Mouse (Mus musculus) heart, embryonic 14.5 days (tissue): Measurements from ENCODE around the gene Carm1. TPM values are rescaled to one million over a fixed set of nuclear protein-coding genes. Genes with fewer than 3 reads are reported as not detected.

Experiments
- ATAC-seq: fragments of 200-750 bp; cut with Nextera tagmentation; 2 replicates; pipeline ENCODE4 v1.8.0; 2017; ENCODE audit warnings: low read depth, moderate TSS enrichment; ENCODE audit not compliant: insufficient number of reproducible peaks, insufficient read depth, low FRiP score
- H3K27ac ChIP-seq, 2 experiments: fragments of 200-500 bp in 1 of 2; fragments of 300-500 bp in 1 of 2; sonication (generic) in 1 of 2; replicated peaks in 1 of 2; 2 replicates each; pipeline ENCODE4 v1.5.1; 2012 to 2014; ENCODE audit warnings: low read depth in 2 of 2, low read length in 2 of 2, control low read depth in 1 of 2, mild to moderate bottlenecking in 1 of 2, mixed read lengths in 1 of 2; ENCODE audit not compliant: control insufficient read depth in 1 of 2, insufficient read depth in 1 of 2
- H3K27me3 ChIP-seq: fragments of 300-500 bp; sonication (generic); 2 replicates; pipeline ENCODE4 v1.6.1; 2014; ENCODE audit warnings: mild to moderate bottlenecking, low read length, control low read depth; ENCODE audit not compliant: control insufficient read depth, insufficient read depth
- H3K36me3 ChIP-seq: fragments of 300-500 bp; sonication (generic); 2 replicates; pipeline ENCODE4 v1.6.1; 2014; ENCODE audit warnings: mild to moderate bottlenecking, control low read depth, low read length, mixed read lengths; ENCODE audit not compliant: control insufficient read depth, insufficient read depth
- H3K4me1 ChIP-seq, 2 experiments: fragments of 200-500 bp in 1 of 2; fragments of 300-500 bp in 1 of 2; sonication (generic) in 1 of 2; 2 replicates each; pipeline ENCODE4 v1.6.1; 2012 to 2014; ENCODE audit warnings: low read length in 2 of 2, control low read depth in 1 of 2, mixed read lengths in 1 of 2; ENCODE audit not compliant: control insufficient read depth in 2 of 2, insufficient read depth in 2 of 2
- H3K4me2 ChIP-seq: fragments of 300-500 bp; sonication (generic); 2 replicates; pipeline ENCODE4 v1.6.1; 2014; ENCODE audit warnings: mild to moderate bottlenecking, low read length
- H3K4me3 ChIP-seq, 2 experiments: fragments of 200-500 bp in 1 of 2; fragments of 300-500 bp in 1 of 2; sonication (generic) in 1 of 2; 2 replicates each; pipeline ENCODE4 v1.5.1; 2012 to 2014; ENCODE audit warnings: low read length in 2 of 2, mild to moderate bottlenecking in 2 of 2, control low read depth in 1 of 2, low read depth in 1 of 2, moderate library complexity in 1 of 2; ENCODE audit not compliant: control insufficient read depth in 1 of 2, insufficient read depth in 1 of 2
- H3K9ac ChIP-seq: fragments of 300-500 bp; sonication (generic); 2 replicates; pipeline ENCODE4 v1.6.1; 2014; ENCODE audit warnings: mild to moderate bottlenecking, low read length
- H3K9me3 ChIP-seq: fragments of 300-500 bp; sonication (generic); 2 replicates; pipeline ENCODE4 v1.6.1; 2016; ENCODE audit warnings: low read length, control low read depth; ENCODE audit not compliant: control insufficient read depth
- WGBS: fragments of 180-500 bp; shearing (Covaris S2); extraction: QIAGEN DNeasy Blood & Tissue Kit; methylation state at CpG from one replicate; pipeline ENCODE4 v1.1.7; 2014; 5-methylcytosine and 5-hydroxymethylcytosine counted together
- polyA plus RNA-seq: library from polyadenylated mRNA; unstranded; fragments of >200 nt; fragmentation: Nextera tagmentation; extraction: Ambion mirVana; gene quantifications from 2 replicates; pipeline ENCODE4 v1.2.1, GENCODE M21; 2014

Carm1 gene
- polyA plus RNA-seq, 1 experiment from 2014 or later = 38.1 TPM

DNA sequence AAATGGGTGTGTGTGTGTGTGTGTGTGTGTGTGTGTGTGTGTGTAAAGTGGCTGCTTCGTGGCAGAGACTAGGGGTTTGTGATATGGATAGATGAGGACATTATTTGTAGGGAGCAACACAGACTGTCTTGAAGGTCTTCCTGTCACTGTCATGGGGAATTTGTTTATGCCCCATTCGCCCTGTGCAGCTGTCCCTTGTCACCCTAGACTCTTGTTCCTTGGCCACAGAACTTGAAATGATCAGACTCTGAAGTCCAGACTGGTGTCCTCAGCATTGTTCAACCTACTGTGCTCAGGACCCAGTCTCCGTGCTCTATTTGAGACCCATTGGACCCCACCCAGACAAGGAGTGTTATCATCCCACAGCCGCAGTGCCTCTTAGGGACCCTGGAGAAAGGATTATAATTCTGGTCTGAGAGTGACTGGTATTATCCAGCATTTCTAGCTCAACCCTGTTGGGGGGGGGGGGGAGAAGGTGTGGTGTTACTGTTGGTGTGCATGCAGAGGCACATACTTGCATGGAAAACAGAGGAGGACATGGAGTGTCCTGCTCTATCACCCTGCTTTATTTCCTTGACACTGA is 18.4 kb downstream of the Carm1 start:
- 51% methylated on average over 4 of the region's 4 CpGs for WGBS
- Histone ChIP-seq H3K4me2 (no peak overlapping the region), H3K27me3 (no peaks in the 10 kb centered on the region), H3K36me3 (peaks cover 30% of the 10 kb centered on the region), H3K4me1 (peaks cover 2 to 18% of the 10 kb centered on the region in 2 experiments), H3K9me3 (no peaks in the 10 kb centered on the region), H3K4me3 (no peak overlapping the region), H3K27ac (no peak overlapping the region; a peak in 1 of 4 replicates), H3K9ac (no peak overlapping the region)
- ATAC-seq = no peak

DNA sequence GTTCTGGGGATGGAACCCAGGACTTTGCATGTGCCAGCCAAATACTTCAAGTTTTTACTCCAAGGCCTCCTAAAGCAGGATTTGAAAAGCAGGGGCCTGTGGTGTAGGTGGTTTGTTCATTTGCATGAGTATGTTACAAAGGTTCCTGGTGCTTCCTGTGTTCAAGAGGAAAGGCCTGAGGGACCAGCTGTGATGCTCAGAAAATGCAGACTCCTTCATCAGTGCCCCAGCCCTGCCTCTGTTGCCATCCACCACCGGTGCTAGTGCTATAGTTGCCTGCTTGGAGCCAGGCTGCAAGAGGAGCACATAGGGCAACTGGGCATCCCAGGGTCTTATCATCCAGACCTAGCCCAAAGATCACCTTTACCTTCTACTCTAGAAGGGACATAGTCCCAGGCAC is 19.8 kb downstream of the Carm1 start:
- H3K4me2 ChIP-seq = no peak overlapping the region
- peaks cover 37% of the 10 kb centered on the region for H3K36me3 ChIP-seq
- H3K27me3 ChIP-seq = no peaks in the 10 kb centered on the region
- H3K4me1 ChIP-seq = peaks cover 2 to 18% of the 10 kb centered on the region in 2 experiments
- WGBS = 85% methylated on average over 1 of the region's 1 CpGs
- ATAC-seq = no peak
- H3K4me3 ChIP-seq = no peak overlapping the region
- H3K9ac ChIP-seq = no peak overlapping the region
- no peaks in the 10 kb centered on the region for H3K9me3 ChIP-seq
- no peak overlapping the region for H3K27ac ChIP-seq

DNA sequence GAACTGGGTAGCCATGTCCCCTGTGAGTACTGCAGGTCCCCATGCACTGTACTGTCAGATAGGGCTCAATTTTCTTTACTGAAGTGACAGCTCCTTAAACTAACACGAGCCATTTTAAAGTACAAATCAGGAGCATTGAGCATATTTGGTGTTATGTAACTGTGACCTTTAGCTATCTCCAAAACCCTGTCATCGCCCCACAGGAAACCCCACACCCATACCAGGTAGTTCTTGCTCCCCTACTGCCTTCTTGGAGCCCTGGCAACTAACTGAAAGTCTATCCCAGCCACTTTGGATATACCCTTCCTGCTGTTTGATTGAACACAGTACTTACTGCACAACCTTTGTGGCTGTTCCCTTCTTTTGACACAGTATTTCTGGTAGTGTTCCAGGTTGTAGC is 20.4 kb downstream of the Carm1 start:
- no peak for ATAC-seq
- no peak overlapping the region for H3K4me3 ChIP-seq
- H3K9ac ChIP-seq = no peak overlapping the region
- H3K27me3 ChIP-seq = no peaks in the 10 kb centered on the region
- WGBS = 67% methylated on average over 2 of the region's 2 CpGs
- no peak overlapping the region for H3K27ac ChIP-seq
- no peak overlapping the region for H3K4me2 ChIP-seq
- peaks cover 2 to 18% of the 10 kb centered on the region in 2 experiments for H3K4me1 ChIP-seq
- peaks cover 40% of the 10 kb centered on the region for H3K36me3 ChIP-seq
- H3K9me3 ChIP-seq = no peaks in the 10 kb centered on the region

GRCm38 (mm10) chr9:21568657-21569255 is 22.1 kb downstream of the Carm1 start:
- no peak overlapping the region for H3K4me2 ChIP-seq
- H3K36me3 ChIP-seq = peaks cover 51% of the 10 kb centered on the region
- no peak overlapping the region for H3K9ac ChIP-seq
- H3K4me3 ChIP-seq = no peak overlapping the region
- H3K27me3 ChIP-seq = no peaks in the 10 kb centered on the region
- H3K27ac ChIP-seq = no peak overlapping the region
- H3K9me3 ChIP-seq = no peaks in the 10 kb centered on the region
- no peak for ATAC-seq
- peaks cover 2 to 18% of the 10 kb centered on the region in 2 experiments for H3K4me1 ChIP-seq
- 90% methylated on average over 8 of the region's 8 CpGs for WGBS

- ATAC-seq = no peak
- Histone ChIP-seq H3K9me3 (no peaks in the 10 kb centered on the region), H3K4me1 (no peaks in the 10 kb centered on the region), H3K9ac (no peak overlapping the region), H3K4me3 (no peak overlapping the region), H3K27ac (no peak overlapping the region), H3K36me3 (peaks cover 97% of the 10 kb centered on the region), H3K4me2 (no peak overlapping the region), H3K27me3 (no peaks in the 10 kb centered on the region)
- WGBS = 93% methylated on average over 8 of the region's 8 CpGs
Observed at GRCm38 (mm10) chr9:21574012-21574801, 27.5 kb downstream of the Carm1 start.

DNA sequence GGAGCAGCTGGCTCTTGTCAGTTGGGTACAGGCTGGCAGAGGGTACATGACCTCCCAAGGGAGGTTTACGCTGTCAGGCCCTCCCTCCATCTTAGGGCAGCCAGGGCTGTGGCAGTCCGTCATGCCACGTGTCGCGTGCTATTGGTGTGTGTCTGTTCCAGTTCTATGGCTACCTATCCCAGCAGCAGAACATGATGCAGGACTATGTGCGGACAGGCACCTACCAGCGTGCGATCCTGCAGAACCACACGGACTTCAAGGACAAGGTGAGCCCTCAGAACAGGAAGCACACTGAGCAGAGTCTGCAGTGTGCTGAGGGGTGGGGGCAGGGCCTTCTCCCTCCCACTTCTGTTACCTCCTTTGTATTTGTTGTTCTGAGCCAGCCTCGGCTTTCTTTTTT is 28.6 kb downstream of the Carm1 start:
- no peak for ATAC-seq
- Histone ChIP-seq H3K36me3 (peaks cover 97% of the 10 kb centered on the region), H3K4me2 (no peak overlapping the region), H3K9me3 (no peaks in the 10 kb centered on the region), H3K9ac (no peak overlapping the region), H3K27ac (no peak overlapping the region), H3K27me3 (no peaks in the 10 kb centered on the region), H3K4me3 (no peak overlapping the region), H3K4me1 (no peaks in the 10 kb centered on the region)
- WGBS = 93% methylated on average over 10 of the region's 10 CpGs

GRCm38 (mm10) chr9:21576286-21576685 is 29.6 kb downstream of the Carm1 start:
- Histone ChIP-seq H3K27me3 (no peaks in the 10 kb centered on the region), H3K27ac (no peak overlapping the region), H3K4me2 (no peak overlapping the region), H3K9ac (no peak overlapping the region), H3K36me3 (peaks cover 97% of the 10 kb centered on the region), H3K4me1 (no peaks in the 10 kb centered on the region), H3K9me3 (no peaks in the 10 kb centered on the region), H3K4me3 (no peak overlapping the region)
- no peak for ATAC-seq
- 100% methylated on average over 1 of the region's 1 CpGs for WGBS
